Mouse (Mus musculus): ENCODE data around the gene Spred1.

- TF ChIP-seq ZC3H11A (IDR thresholded peaks at IDR 0.05; ENCODE audit: borderline replicate concordance, low read depth, low read length) (no peak), ZNF384 (IDR thresholded peaks at IDR 0.05; ENCODE audit: low read depth, low read length) (no peak), MAFK (IDR thresholded peaks at IDR 0.05; ENCODE audit: insufficient read depth, low read depth, low read length) (no peak)
Observed at GRCm38 (mm10) chr2:117121984-117122605, 921 bp downstream of the Spred1 start.
